In the genomic region with DNA sequence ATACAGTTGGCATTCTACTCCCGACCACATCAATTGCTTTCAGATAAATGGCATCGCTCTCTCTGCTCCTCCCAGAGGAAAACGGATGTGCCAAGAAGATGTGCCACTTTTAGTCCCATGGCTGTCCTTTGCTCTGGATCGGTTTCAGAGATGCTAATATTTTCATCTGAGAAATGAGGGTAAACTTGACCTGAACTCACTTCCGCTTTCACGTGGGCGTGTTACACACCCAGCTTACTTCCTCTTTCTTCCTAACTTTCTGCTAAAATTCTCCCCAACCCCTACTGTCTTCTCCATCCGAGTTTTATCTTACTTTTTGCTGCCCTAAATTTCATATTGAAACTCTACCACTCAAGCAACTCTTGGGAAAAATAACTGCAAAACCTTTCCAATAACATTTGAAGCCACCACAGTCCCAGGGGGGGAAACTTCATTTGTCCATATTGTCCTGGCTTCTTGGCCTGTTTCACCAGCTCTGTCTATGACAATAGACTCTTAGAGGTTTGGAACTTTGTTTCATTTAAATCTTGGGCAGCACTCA, we compare ENCODE assay signal across 16 mouse cellular contexts. TPM values are rescaled to one million over a fixed set of nuclear protein-coding genes. Genes with fewer than 3 reads are reported as not detected.
DNase-seq lines count a peak whose midpoint lies in the region; ATAC-seq and TF ChIP-seq lines count a peak whose summit lies in the region.
"Had no signal": no experiment of that assay in that cellular context is flagged by ENCODE, and none has a peak within 500 bp of the region (broad histone marks: within the 10 kb centered on the region; RNA-seq: fewer than 3 reads in every experiment).

No protein-coding gene starts in this region.

- H3K27ac ChIP-seq in intestine, embryonic 14.5 days (ENCODE audit: low read depth), result no peak overlapping the region
- H3K27ac ChIP-seq in intestine, postnatal 0 days (ENCODE audit: low read depth, low read length), result no peak overlapping the region
- no peak overlapping the region for H3K27ac ChIP-seq in forebrain, postnatal 0 days (ENCODE audit: low read depth, low read length)
- H3K27ac ChIP-seq: hindbrain, embryonic 14.5 days; limb, embryonic 12.5 days; midbrain, embryonic 12.5 days had no signal

- no peak for ATAC-seq in intestine, embryonic 14.5 days (replicated peaks; ENCODE audit: low FRiP score, low TSS enrichment, low read depth)
- no peak for ATAC-seq in intestine, postnatal 0 days
- ATAC-seq in activated CD4-positive, CD25-positive, alpha-beta regulatory T cell, adult 4 months, result peak; percentile 59
- no peak for ATAC-seq in forebrain, postnatal 0 days
- ATAC-seq: forebrain, embryonic 16.5 days had no signal

- no peak for TF ChIP-seq CTCF in intestine, postnatal 0 days (IDR thresholded peaks at IDR 0.05; ENCODE audit: low read depth)
- TF ChIP-seq CTCF in forebrain, postnatal 0 days (IDR thresholded peaks at IDR 0.05; ENCODE audit: low read depth), result no peak

- H3K36me3 ChIP-seq in intestine, embryonic 14.5 days (ENCODE audit: control insufficient read depth, insufficient read depth, low read length), result no peaks in the 10 kb centered on the region
- no peaks in the 10 kb centered on the region for H3K36me3 ChIP-seq in intestine, postnatal 0 days (ENCODE audit: control insufficient read depth, insufficient read depth)
- no peaks in the 10 kb centered on the region for H3K36me3 ChIP-seq in forebrain, postnatal 0 days (ENCODE audit: insufficient read depth)
- H3K36me3 ChIP-seq: limb, embryonic 12.5 days; midbrain, embryonic 12.5 days had no signal

- H3K4me1 ChIP-seq in intestine, embryonic 14.5 days (replicated peaks; ENCODE audit: control insufficient read depth, insufficient read depth, low read length), result no peaks in the 10 kb centered on the region
- H3K4me1 ChIP-seq in intestine, postnatal 0 days (replicated peaks; ENCODE audit: control insufficient read depth, insufficient read depth, low read length), result no peaks in the 10 kb centered on the region
- H3K4me1 ChIP-seq in forebrain, postnatal 0 days (ENCODE audit: insufficient read depth), result no peaks in the 10 kb centered on the region
- H3K4me1 ChIP-seq: limb, embryonic 12.5 days; midbrain, embryonic 12.5 days had no signal

- H3K9ac ChIP-seq in intestine, embryonic 14.5 days (ENCODE audit: low read length), result no peak overlapping the region
- H3K9ac ChIP-seq in intestine, postnatal 0 days (ENCODE audit: low read depth, low read length), result no peak overlapping the region
- no peak overlapping the region for H3K9ac ChIP-seq in forebrain, postnatal 0 days
- H3K9ac ChIP-seq: hindbrain, embryonic 14.5 days; limb, embryonic 12.5 days; midbrain, embryonic 12.5 days had no signal

- H3K4me3 ChIP-seq in intestine, embryonic 14.5 days (ENCODE audit: low read depth, low read length), result no peak overlapping the region
- H3K4me3 ChIP-seq in intestine, postnatal 0 days (ENCODE audit: low read depth, low read length), result no peak overlapping the region
- no peak overlapping the region for H3K4me3 ChIP-seq in forebrain, postnatal 0 days (ENCODE audit: low read depth, low read length)
- H3K4me3 ChIP-seq: limb, embryonic 12.5 days; midbrain, embryonic 12.5 days had no signal

- WGBS in intestine, embryonic 14.5 days, result 84% methylated on average over 8 of the region's 8 CpGs
- WGBS in intestine, postnatal 0 days, result 79% methylated on average over 8 of the region's 8 CpGs
- WGBS in forebrain, postnatal 0 days, result 87% methylated on average over 8 of the region's 8 CpGs

- H3K4me2 ChIP-seq in intestine, embryonic 14.5 days (ENCODE audit: low read length), result no peak overlapping the region
- no peak overlapping the region for H3K4me2 ChIP-seq in intestine, postnatal 0 days (replicated peaks; ENCODE audit: low read depth)
- no peak overlapping the region for H3K4me2 ChIP-seq in forebrain, postnatal 0 days (ENCODE audit: low read depth)
- H3K4me2 ChIP-seq: hindbrain, embryonic 14.5 days; limb, embryonic 12.5 days; midbrain, embryonic 12.5 days had no signal

- no peaks in the 10 kb centered on the region for H3K27me3 ChIP-seq in intestine, embryonic 14.5 days (replicated peaks; ENCODE audit: control insufficient read depth, insufficient read depth, low read length)
- no peaks in the 10 kb centered on the region for H3K27me3 ChIP-seq in intestine, postnatal 0 days (replicated peaks; ENCODE audit: control insufficient read depth, insufficient read depth, low read length)
- H3K27me3 ChIP-seq in forebrain, postnatal 0 days (ENCODE audit: insufficient read depth, low read length), result no peaks in the 10 kb centered on the region
- H3K27me3 ChIP-seq: limb, embryonic 12.5 days; midbrain, embryonic 12.5 days had no signal

- no peaks in the 10 kb centered on the region for H3K9me3 ChIP-seq in intestine, embryonic 14.5 days (ENCODE audit: control insufficient read depth, low read length)
- H3K9me3 ChIP-seq in intestine, postnatal 0 days (ENCODE audit: control insufficient read depth), result no peaks in the 10 kb centered on the region
- 0 out of 2 replicates have a peak, but pooled peaks cover 4% of the 10 kb centered on the region for H3K9me3 ChIP-seq in forebrain, postnatal 0 days (ENCODE audit: low read length)

- peak; percentile 1 for DNase-seq in intestine, embryonic 14.5 days (ENCODE audit: low spot score)
- DNase-seq in A20 (ENCODE audit: low read depth, low spot score), result peak; percentile 84
- peak; percentile 43 for DNase-seq in naive thymus-derived CD4-positive, alpha-beta T cell, adult 2 months (ENCODE audit: low read depth)
- DNase-seq in adipocyte (ENCODE audit: low spot score), result no peak
- DNase-seq in frontal cortex, postnatal 25 days (ENCODE audit: low spot score in 2 of 2), result no peak
- no peak for DNase-seq in forebrain, postnatal 0 days
- DNase-seq: adrenal gland, adult 8-10 months; gastrocnemius, postnatal 36 days; kidney, postnatal 10 days; lung, adult 2 months had no signal

RNA-seq across cellular contexts. Expression of a gene that starts 20.9 kb away (rescaled TPM):
- 115 and 120 TPM in 2 replicates for polyA plus RNA-seq in intestine, embryonic 14.5 days (2014; fragmentation: Nextera tagmentation; extraction: Ambion mirVana)
- 46.8 and 50.9 TPM in 2 replicates for polyA plus RNA-seq in intestine, postnatal 0 days (2015; fragmentation: Nextera tagmentation; extraction: Ambion mirVana)
- polyA plus RNA-seq in activated CD4-positive, CD25-positive, alpha-beta regulatory T cell, adult 4 months (2017; shearing (Covaris generic)), result 100 to 1,000 TPM; 113 to 128 TPM
- 51.9 and 52.6 TPM in 2 replicates for total RNA-seq in forebrain, postnatal 0 days (2014; rRNA removed)
- polyA plus RNA-seq in forebrain, postnatal 0 days (2015; fragmentation: Nextera tagmentation; extraction: Ambion mirVana), result 35.9 and 52.3 TPM in 2 replicates

Comparison
In these comparisons a context has a peak if more than half of its experiments do, and no peak if none do; other contexts are left out.
1. DNase-seq: peak in intestine, embryonic 14.5 days (single experiment), A20 (single experiment) and naive thymus-derived CD4-positive, alpha-beta T cell, adult 2 months (single experiment); none in adipocyte (single experiment), frontal cortex, postnatal 25 days (0 of 2) and forebrain, postnatal 0 days (single experiment).